Mouse (Mus musculus): ENCODE measurements around the gene Gm49333.

GRCm38 (mm10) chr16:20690774-20691173 is 79.4 kb downstream of the Gm49333 start:
- TF ChIP-seq CTCF (IDR thresholded peaks at IDR 0.05; ENCODE audit: low read depth) (no peak), EP300 (IDR thresholded peaks at IDR 0.05; ENCODE audit: low read depth) (peak; percentile 54)

All from liver, postnatal 0 days (tissue).